Mouse (Mus musculus) limb, embryonic 10.5 days (tissue): ENCODE results near the gene Ccn1. TPM values are rescaled to one million over a fixed set of nuclear protein-coding genes. Genes with fewer than 3 reads are reported as not detected.
A peak's percentile ranks its signal among the peaks of the same experiment; 100 is the strongest.

Experiments
- DNase-seq: peaks from one replicate; pipeline ENCODE4 v3.0.0-alpha.2; 2017; ENCODE audit warnings: low spot score
- H3K27ac ChIP-seq: fragments of 300-500 bp; sonication (generic); 2 replicates; pipeline ENCODE4 v1.5.1; 2016; ENCODE audit warnings: mild to moderate bottlenecking
- H3K27me3 ChIP-seq: fragments of 300-500 bp; sonication (generic); 2 replicates; pipeline ENCODE4 v1.6.1; 2016; ENCODE audit warnings: low read depth, mild to moderate bottlenecking; ENCODE audit not compliant: poor library complexity, severe bottlenecking
- H3K36me3 ChIP-seq: fragments of 300-500 bp; sonication (generic); 2 replicates; pipeline ENCODE4 v1.6.1; 2016; ENCODE audit warnings: mild to moderate bottlenecking, moderate library complexity
- H3K4me1 ChIP-seq: fragments of 300-500 bp; sonication (generic); 2 replicates; pipeline ENCODE4 v1.6.1; 2016
- H3K4me3 ChIP-seq: fragments of 300-500 bp; sonication (generic); 2 replicates; pipeline ENCODE4 v1.5.1; 2016; ENCODE audit warnings: mild to moderate bottlenecking, moderate library complexity
- H3K9me3 ChIP-seq: fragments of 300-500 bp; sonication (generic); replicated peaks from 2 replicates; pipeline ENCODE4 v1.6.1; 2016; ENCODE audit warnings: mild to moderate bottlenecking
- WGBS: fragments of 180-500 bp; shearing (Covaris S2); methylation state at CpG from one replicate; pipeline ENCODE4 v1.1.7; 2016; 5-methylcytosine and 5-hydroxymethylcytosine counted together
- polyA plus RNA-seq: library from polyadenylated mRNA; unstranded; fragments of >200 nt; fragmentation: Nextera tagmentation; extraction: Ambion mirVana; gene quantifications from 2 replicates; pipeline ENCODE4 v1.2.1, GENCODE M21; 2016

Ccn1 gene
- polyA plus RNA-seq, 1 experiment from 2014 or later: 33.3 TPM

GRCm38 (mm10) chr3:145626063-145626462 lies 23.7 kb downstream of the Ccn1 start:
- no peaks in the 10 kb centered on the region for H3K4me1 ChIP-seq
- 91% methylated on average over 1 of the region's 1 CpGs for WGBS
- H3K4me3 ChIP-seq: no peak overlapping the region
- DNase-seq: no peak
- H3K9me3 ChIP-seq: no peaks in the 10 kb centered on the region
- H3K27ac ChIP-seq: no peak overlapping the region
- no peaks in the 10 kb centered on the region for H3K27me3 ChIP-seq
- H3K36me3 ChIP-seq: no peaks in the 10 kb centered on the region

GRCm38 (mm10) chr3:145625546-145625945 lies 24.2 kb downstream of the Ccn1 start:
- no peak for DNase-seq
- no peak overlapping the region for H3K27ac ChIP-seq
- 88% methylated on average over 9 of the region's 9 CpGs for WGBS
- no peaks in the 10 kb centered on the region for H3K36me3 ChIP-seq
- H3K4me1 ChIP-seq: no peaks in the 10 kb centered on the region
- no peaks in the 10 kb centered on the region for H3K9me3 ChIP-seq
- no peak overlapping the region for H3K4me3 ChIP-seq
- no peaks in the 10 kb centered on the region for H3K27me3 ChIP-seq

GRCm38 (mm10) chr3:145624786-145625185 lies 25.0 kb downstream of the Ccn1 start:
- DNase-seq: no peak
- Histone ChIP-seq H3K27ac (no peak overlapping the region), H3K36me3 (no peaks in the 10 kb centered on the region), H3K27me3 (no peaks in the 10 kb centered on the region), H3K4me1 (no peaks in the 10 kb centered on the region), H3K9me3 (no peaks in the 10 kb centered on the region), H3K4me3 (no peak overlapping the region)
- WGBS: 92% methylated on average over 4 of the region's 4 CpGs

DNA sequence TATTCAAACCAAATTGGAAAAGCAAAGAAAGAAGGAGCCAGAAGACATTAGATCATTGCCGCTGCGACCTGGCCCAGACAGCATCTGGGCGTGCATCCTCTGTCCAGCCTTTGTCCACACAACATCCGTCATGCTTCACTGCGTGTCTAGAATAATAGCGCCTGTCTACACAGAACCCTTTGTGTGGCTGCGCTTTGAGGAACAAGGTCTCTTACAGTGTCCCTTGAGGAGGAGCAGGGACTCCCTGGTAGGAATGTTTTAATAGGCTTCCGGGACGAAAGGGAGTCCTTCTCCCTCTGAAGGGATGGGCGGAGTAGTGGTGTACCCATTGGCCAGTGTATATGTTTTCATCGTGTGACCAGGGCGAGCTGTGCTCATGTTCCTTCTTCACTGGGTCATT lies 26.7 kb downstream of the Ccn1 start:
- Histone ChIP-seq H3K4me1 (no peaks in the 10 kb centered on the region), H3K9me3 (no peaks in the 10 kb centered on the region), H3K27me3 (no peaks in the 10 kb centered on the region), H3K36me3 (no peaks in the 10 kb centered on the region), H3K4me3 (no peak overlapping the region), H3K27ac (no peak overlapping the region)
- DNase-seq: no peak
- WGBS: 89% methylated on average over 12 of the region's 12 CpGs

DNA sequence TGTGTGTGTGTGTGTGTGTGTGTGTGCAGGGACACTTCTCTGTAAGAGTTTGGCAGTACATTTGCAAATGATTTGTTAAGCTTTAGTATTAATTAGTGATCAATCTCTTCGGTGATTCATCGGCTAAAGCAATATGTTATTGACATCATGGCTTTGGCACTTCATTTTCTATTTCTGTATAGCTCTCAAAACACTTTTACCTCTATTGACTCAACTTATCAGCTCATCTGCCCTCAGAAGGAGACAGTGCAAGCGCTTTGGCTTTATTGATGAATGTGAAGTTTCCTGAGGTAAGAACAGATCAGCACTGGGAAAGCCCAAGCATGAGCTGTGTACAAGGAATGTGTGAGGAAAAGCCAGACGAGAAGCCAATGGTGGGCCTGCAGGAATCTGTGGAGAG lies 28.6 kb downstream of the Ccn1 start:
- Histone ChIP-seq H3K27ac (no peak overlapping the region), H3K4me3 (no peak overlapping the region), H3K36me3 (no peaks in the 10 kb centered on the region), H3K9me3 (no peaks in the 10 kb centered on the region), H3K4me1 (no peaks in the 10 kb centered on the region), H3K27me3 (no peaks in the 10 kb centered on the region)
- WGBS: 91% methylated on average over 4 of the region's 4 CpGs
- DNase-seq: no peak

DNA sequence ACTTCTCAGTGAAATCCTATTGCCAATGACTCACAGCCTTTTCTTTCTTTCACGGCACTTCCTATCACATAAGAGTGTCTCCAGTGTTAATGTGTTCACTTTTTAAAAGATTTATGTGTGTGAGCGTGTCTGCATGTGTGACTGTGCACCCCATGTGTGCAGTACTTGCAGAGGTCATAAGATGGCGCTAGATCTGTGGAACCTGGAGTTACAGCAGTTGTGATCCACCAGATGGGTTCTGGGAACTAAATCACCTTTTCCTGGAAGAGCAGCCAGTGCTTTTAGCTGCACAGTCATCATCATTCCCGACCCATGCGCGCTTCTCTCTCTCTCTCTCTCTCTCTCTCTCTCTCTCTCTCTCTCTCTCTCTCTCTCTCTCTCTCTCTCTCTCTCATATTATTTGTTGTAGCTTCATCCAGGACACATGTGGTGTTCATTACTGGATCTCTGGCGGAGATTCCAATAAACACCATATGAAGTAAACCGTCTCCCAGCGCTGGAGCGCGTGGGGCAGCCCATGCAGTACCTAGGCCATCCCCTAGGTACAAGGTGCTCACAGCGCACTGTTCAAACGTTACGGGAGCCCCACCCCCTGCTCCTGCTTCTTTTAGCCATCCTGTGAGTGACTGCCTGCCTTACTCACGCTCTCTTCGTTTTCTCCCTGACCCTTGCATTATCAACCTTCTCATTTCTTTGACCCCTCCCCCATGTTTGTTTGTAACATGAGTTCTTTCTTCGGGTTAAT lies 30.0 kb downstream of the Ccn1 start:
- Histone ChIP-seq H3K4me3 (no peak overlapping the region), H3K36me3 (no peaks in the 10 kb centered on the region), H3K9me3 (no peaks in the 10 kb centered on the region), H3K4me1 (peaks cover 9% of the 10 kb centered on the region), H3K27ac (no peak overlapping the region), H3K27me3 (no peaks in the 10 kb centered on the region)
- no peak for DNase-seq
- WGBS: 88% methylated on average over 17 of the region's 17 CpGs

- no peak for DNase-seq
- no peak overlapping the region for H3K27ac ChIP-seq
- WGBS: 82% methylated on average over 9 of the region's 9 CpGs
- no peak overlapping the region for H3K4me3 ChIP-seq
- H3K36me3 ChIP-seq: no peaks in the 10 kb centered on the region
- peaks cover 24% of the 10 kb centered on the region for H3K4me1 ChIP-seq
- no peaks in the 10 kb centered on the region for H3K27me3 ChIP-seq
- no peaks in the 10 kb centered on the region for H3K9me3 ChIP-seq
Observed at GRCm38 (mm10) chr3:145618299-145618698, 31.5 kb downstream of the Ccn1 start.

DNA sequence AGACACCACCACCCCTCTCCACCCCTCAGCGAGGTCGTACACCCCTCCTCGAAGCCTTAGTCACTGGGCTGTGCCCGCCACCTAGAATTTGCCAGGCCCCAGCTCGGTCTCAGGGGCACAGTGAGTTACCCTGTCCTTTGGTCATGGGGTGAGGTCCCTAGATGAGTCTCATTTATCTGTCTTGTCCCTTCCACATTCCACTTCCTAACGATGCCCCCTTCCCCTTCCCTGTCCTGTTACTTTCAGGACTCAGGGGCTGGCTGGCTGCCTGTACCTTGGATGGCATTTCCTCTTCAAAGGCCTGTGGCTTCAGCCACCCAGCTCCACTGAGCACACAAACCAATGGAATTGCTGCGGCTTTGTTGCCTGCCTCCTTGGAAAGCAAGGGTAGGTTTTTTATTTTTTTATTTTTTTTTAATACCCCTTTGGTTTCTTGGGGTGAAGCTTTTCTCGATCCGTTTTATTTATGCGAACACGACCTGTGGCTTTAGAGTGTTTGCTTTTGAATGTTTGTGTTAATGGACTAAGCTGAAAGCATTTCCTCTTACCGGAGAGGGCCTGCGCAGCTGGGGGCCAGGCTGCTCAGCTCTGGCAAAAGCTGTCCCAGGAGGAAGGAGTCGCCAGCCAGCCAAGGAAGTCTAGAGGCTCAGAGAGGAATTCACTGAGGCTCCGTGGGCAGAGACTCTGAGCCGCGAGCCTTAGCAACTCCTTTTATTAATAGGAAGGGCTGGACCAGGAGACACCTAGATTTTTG lies 35.2 kb downstream of the Ccn1 start:
- peak overlapping the region; percentile 75 for H3K27ac ChIP-seq
- WGBS: 13% methylated on average over 17 of the region's 17 CpGs
- peaks cover 28% of the 10 kb centered on the region for H3K4me1 ChIP-seq
- peaks cover 4% of the 10 kb centered on the region; the same call in 1 of the 2 replicates for H3K36me3 ChIP-seq
- H3K27me3 ChIP-seq: no peaks in the 10 kb centered on the region
- no peak overlapping the region; the same call in 1 of the 2 replicates for H3K4me3 ChIP-seq
- H3K9me3 ChIP-seq: no peaks in the 10 kb centered on the region
- peak; percentile 55 for DNase-seq

DNA sequence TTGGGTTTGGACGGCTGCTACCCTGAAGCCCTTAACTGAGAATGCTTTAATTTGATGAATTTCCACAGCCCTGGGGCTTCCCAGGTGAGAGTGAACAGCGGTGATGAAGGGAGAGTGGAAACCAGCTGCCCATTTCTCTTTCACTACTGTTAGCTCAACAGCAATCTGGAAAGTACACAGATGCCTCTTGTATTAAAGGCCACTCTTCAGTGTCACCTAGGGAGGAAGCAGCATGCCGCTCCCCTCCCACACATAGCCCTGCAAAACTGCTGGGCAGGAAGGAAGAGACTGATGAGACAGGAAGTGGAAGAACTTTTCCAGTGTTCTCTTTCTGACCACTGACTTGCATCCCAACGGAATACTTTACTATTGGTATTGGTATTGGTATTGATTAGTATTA lies 36.5 kb downstream of the Ccn1 start:
- H3K36me3 ChIP-seq: peaks cover 4% of the 10 kb centered on the region
- WGBS: 79% methylated on average over 4 of the region's 4 CpGs
- no peaks in the 10 kb centered on the region for H3K9me3 ChIP-seq
- no peaks in the 10 kb centered on the region for H3K27me3 ChIP-seq
- H3K27ac ChIP-seq: peak overlapping the region; percentile 14; the same call in 1 of the 2 replicates
- peaks cover 28% of the 10 kb centered on the region for H3K4me1 ChIP-seq
- H3K4me3 ChIP-seq: no peak overlapping the region
- no peak for DNase-seq

GRCm38 (mm10) chr3:145612662-145613061 lies 37.1 kb downstream of the Ccn1 start:
- Histone ChIP-seq H3K4me1 (peaks cover 28% of the 10 kb centered on the region), H3K36me3 (peaks cover 8% of the 10 kb centered on the region), H3K27ac (no peak overlapping the region), H3K9me3 (no peaks in the 10 kb centered on the region), H3K4me3 (no peak overlapping the region), H3K27me3 (no peaks in the 10 kb centered on the region)
- 36% methylated on average over 4 of the region's 4 CpGs for WGBS
- no peak for DNase-seq

- 94% methylated on average over 5 of the region's 5 CpGs for WGBS
- no peak overlapping the region for H3K4me3 ChIP-seq
- H3K27me3 ChIP-seq: no peaks in the 10 kb centered on the region
- H3K36me3 ChIP-seq: peaks cover 46% of the 10 kb centered on the region
- H3K4me1 ChIP-seq: peaks cover 4% of the 10 kb centered on the region; the same call in 1 of the 2 replicates
- H3K27ac ChIP-seq: no peak overlapping the region
- no peaks in the 10 kb centered on the region for H3K9me3 ChIP-seq
- DNase-seq: no peak
Observed at GRCm38 (mm10) chr3:145608320-145608719, 41.5 kb downstream of the Ccn1 start.

DNA sequence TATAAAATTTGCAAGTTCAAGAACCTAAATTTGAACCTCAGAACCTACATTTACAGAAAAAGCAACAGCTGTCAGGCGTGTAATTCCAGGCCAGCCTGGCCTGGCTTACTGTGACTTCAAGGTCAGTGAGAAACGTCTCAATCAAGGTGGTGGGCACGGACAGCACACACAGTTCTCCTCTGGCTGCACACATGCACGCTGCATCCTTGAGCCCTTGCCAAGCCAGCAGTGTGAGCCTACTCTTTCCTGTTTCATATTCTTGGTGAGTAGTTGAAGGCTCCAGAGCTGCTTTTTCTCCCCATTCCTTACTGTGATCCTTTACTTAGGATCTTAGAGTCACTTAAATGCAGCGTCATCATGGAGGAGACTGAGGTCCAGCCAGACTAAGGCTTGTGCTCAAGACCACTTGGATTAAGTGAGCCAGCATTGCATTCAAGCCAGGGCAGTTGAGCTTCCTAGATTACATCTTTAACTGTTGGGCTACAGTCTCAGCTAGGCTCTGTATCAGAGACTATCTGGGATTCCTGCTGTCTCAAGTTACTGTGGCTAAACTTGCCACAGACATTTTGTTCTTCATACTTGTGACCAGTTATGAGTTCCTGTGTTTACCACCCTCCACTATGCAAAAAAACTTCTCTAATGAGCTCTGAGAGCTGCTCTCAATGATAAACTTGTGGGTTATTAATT lies 44.2 kb downstream of the Ccn1 start:
- Histone ChIP-seq H3K27ac (no peak overlapping the region), H3K4me3 (no peak overlapping the region), H3K4me1 (no peaks in the 10 kb centered on the region), H3K36me3 (peaks cover 71% of the 10 kb centered on the region), H3K9me3 (no peaks in the 10 kb centered on the region), H3K27me3 (no peaks in the 10 kb centered on the region)
- DNase-seq: no peak
- WGBS: 90% methylated on average over 5 of the region's 5 CpGs
